Mouse (Mus musculus): ENCODE measurements around the gene Necap1. TPM values are rescaled to one million over a fixed set of nuclear protein-coding genes. Genes with fewer than 3 reads are reported as not detected.

Gene Necap1
- polyA plus RNA-seq, 1 experiment from 2014 or later = 61.0 TPM

DNA sequence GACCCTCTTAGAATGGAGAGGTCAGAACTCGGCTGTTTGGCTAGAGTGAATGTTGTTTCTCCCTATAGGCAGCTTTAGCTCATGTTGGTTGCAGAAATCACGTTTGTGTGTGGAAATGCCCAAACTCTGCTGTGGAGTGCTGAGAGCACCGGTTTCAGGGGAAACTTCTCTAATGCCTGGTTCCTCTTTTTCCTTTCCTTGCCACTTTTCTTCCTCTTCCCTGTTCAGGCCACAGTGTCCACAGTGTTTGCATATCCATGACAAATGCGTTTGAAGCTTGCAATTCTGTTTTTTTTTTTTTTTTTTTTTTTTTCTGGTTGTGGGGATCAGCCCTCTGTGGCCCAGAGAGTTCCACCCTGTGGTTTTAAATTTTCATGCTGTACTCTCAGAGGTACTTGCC lies 47.2 kb downstream of the Necap1 start, which contains the start of gene Clec4a1:
TSS of gene Clec4a1 (plus strand) at position 398 of the 400 bp plus-strand sequence.
- WGBS = 66% methylated on average over 4 of the region's 4 CpGs
- H3K4me1 ChIP-seq (replicated peaks) = no peaks in the 10 kb centered on the region
- H3K4me3 ChIP-seq = no peak within 1 kb of the TSS
- no peak within 1 kb of the TSS for H3K27ac ChIP-seq
- no peaks in the 10 kb centered on the region for H3K27me3 ChIP-seq (ENCODE audit: insufficient read depth, poor library complexity, severe bottlenecking)
- H3K36me3 ChIP-seq = no peaks in the 10 kb centered on the region
- H3K9me3 ChIP-seq = peaks cover under 1% of the 10 kb centered on the region; the same call in 1 of the 2 replicates
- no peak for DNase-seq (ENCODE audit: low spot score)

DNA sequence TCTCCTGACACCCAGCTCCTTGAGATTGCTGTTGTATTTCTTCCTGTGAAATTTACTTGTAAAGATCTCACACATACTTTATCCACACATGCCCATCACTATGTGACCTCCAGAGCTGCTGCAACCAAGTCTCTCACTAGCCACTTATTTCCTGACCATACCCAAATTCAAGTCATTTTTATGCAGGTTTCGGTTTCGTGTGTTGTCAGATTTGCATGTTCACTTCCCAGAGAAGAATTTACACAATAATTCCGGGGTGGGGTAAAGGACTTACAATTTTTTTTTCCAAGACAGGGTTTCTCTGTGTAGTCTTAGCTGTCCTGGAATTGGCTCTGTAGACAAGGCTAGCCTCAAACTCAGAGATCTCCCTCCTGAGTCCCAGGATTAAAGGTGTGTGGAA lies 60.6 kb downstream of the Necap1 start:
- H3K9me3 ChIP-seq = no peaks in the 10 kb centered on the region
- no peaks in the 10 kb centered on the region for H3K36me3 ChIP-seq
- no peak overlapping the region for H3K4me3 ChIP-seq
- no peak for DNase-seq (ENCODE audit: low spot score)
- no peaks in the 10 kb centered on the region for H3K27me3 ChIP-seq (ENCODE audit: insufficient read depth, poor library complexity, severe bottlenecking)
- H3K4me1 ChIP-seq (replicated peaks) = no peaks in the 10 kb centered on the region
- H3K27ac ChIP-seq = no peak overlapping the region
- WGBS = 88% methylated on average over 3 of the region's 3 CpGs

Other genes with a start within 250 kb of the Necap1 start
- not detected in 2 replicates for gene Dppa3, start 248.1 kb upstream of the Necap1 start, polyA plus RNA-seq (2016; fragmentation: Nextera tagmentation; extraction: Ambion mirVana)
- gene Nanog, start 167.0 kb upstream of the Necap1 start, polyA plus RNA-seq (2016; fragmentation: Nextera tagmentation; extraction: Ambion mirVana) = 0.12 and 0.24 TPM in 2 replicates
- 38.5 and 57.1 TPM in 2 replicates for gene Slc2a3, start 72.8 kb upstream of the Necap1 start, polyA plus RNA-seq (2016; fragmentation: Nextera tagmentation; extraction: Ambion mirVana)
- 2.5 and 3.6 TPM in 2 replicates for gene Foxj2, start 54.6 kb upstream of the Necap1 start, polyA plus RNA-seq (2016; fragmentation: Nextera tagmentation; extraction: Ambion mirVana)
- gene C3ar1, start 18.3 kb upstream of the Necap1 start, polyA plus RNA-seq (2016; fragmentation: Nextera tagmentation; extraction: Ambion mirVana) = 1.7 and 2.2 TPM in 2 replicates
- 0.60 and 1.8 TPM in 2 replicates for gene Clec4a1, start 47.4 kb downstream of the Necap1 start, polyA plus RNA-seq (2016; fragmentation: Nextera tagmentation; extraction: Ambion mirVana)
- gene Clec4a3, start 78.0 kb downstream of the Necap1 start, polyA plus RNA-seq (2016; fragmentation: Nextera tagmentation; extraction: Ambion mirVana) = 0.44 and 0.55 TPM in 2 replicates
- not detected in 2 replicates for gene Clec4a4, start 115.9 kb downstream of the Necap1 start, polyA plus RNA-seq (2016; fragmentation: Nextera tagmentation; extraction: Ambion mirVana)
- not detected in 2 replicates for gene Clec4b1, start 175.5 kb downstream of the Necap1 start, polyA plus RNA-seq (2016; fragmentation: Nextera tagmentation; extraction: Ambion mirVana)
- gene Clec4a2, start 232.0 kb downstream of the Necap1 start, polyA plus RNA-seq (2016; fragmentation: Nextera tagmentation; extraction: Ambion mirVana) = 0.42 and 0.98 TPM in 2 replicates